Mouse (Mus musculus): ENCODE results near the gene Tas2r104. TPM values are rescaled to one million over a fixed set of nuclear protein-coding genes. Genes with fewer than 3 reads are reported as not detected.

The Tas2r104 gene
- not detected in 2 replicates for polyA plus RNA-seq (2012; rRNA removed)

- no peak for DNase-seq (ENCODE audit: low read depth)
Observed at GRCm38 (mm10) chr6:131685644-131686043, at the start of gene Tas2r104. TSS of gene Tas2r104 (minus strand) at chr6:131685744.

- DNase-seq (ENCODE audit: low read depth), result no peak
Observed at GRCm38 (mm10) chr6:131712803-131713202, 27.3 kb upstream of the Tas2r104 start.

GRCm38 (mm10) chr6:131689963-131690362 is 4.4 kb upstream of the Tas2r104 start, which contains the start of gene Tas2r114:
TSS of gene Tas2r114 (minus strand) at chr6:131690063.
- DNase-seq (ENCODE audit: low read depth), result no peak

- DNase-seq (ENCODE audit: low read depth), result no peak
Observed at GRCm38 (mm10) chr6:131687395-131687794, 1.9 kb upstream of the Tas2r104 start, which contains the start of gene Tas2r105. TSS of gene Tas2r105 (minus strand) at chr6:131687495.

GRCm38 (mm10) chr6:131678786-131679185 is 6.8 kb downstream of the Tas2r104 start, which contains the start of gene Tas2r106:
TSS of gene Tas2r106 (minus strand) at chr6:131678886.
- no peak for DNase-seq (ENCODE audit: low read depth)

GRCm38 (mm10) chr6:131660049-131660448 is 25.5 kb downstream of the Tas2r104 start, which contains the start of gene Tas2r107:
TSS of gene Tas2r107 (minus strand) at chr6:131660149.
- DNase-seq (ENCODE audit: low read depth), result no peak

Other genes with a start within 250 kb of the Tas2r104 start
- not detected in 2 replicates for gene 5430401F13Rik, start 199.3 kb downstream of the Tas2r104 start, polyA plus RNA-seq (2012; rRNA removed)
- not detected in 2 replicates for gene Gm6619, start 199.3 kb downstream of the Tas2r104 start, polyA plus RNA-seq (2012; rRNA removed)
- not detected in 2 replicates for gene Tas2r130, start 54.8 kb downstream of the Tas2r104 start, polyA plus RNA-seq (2012; rRNA removed)
- gene Tas2r107, start 25.6 kb downstream of the Tas2r104 start, polyA plus RNA-seq (2012; rRNA removed), result not detected in 2 replicates
- gene Tas2r106, start 6.9 kb downstream of the Tas2r104 start, polyA plus RNA-seq (2012; rRNA removed), result not detected in 2 replicates
- not detected in 2 replicates for gene Tas2r105, start 1.8 kb upstream of the Tas2r104 start, polyA plus RNA-seq (2012; rRNA removed)
- not detected in 2 replicates for gene Tas2r114, start 4.3 kb upstream of the Tas2r104 start, polyA plus RNA-seq (2012; rRNA removed)